Mouse (Mus musculus): ENCODE results near the gene Ddc.

The Ddc gene

DNA sequence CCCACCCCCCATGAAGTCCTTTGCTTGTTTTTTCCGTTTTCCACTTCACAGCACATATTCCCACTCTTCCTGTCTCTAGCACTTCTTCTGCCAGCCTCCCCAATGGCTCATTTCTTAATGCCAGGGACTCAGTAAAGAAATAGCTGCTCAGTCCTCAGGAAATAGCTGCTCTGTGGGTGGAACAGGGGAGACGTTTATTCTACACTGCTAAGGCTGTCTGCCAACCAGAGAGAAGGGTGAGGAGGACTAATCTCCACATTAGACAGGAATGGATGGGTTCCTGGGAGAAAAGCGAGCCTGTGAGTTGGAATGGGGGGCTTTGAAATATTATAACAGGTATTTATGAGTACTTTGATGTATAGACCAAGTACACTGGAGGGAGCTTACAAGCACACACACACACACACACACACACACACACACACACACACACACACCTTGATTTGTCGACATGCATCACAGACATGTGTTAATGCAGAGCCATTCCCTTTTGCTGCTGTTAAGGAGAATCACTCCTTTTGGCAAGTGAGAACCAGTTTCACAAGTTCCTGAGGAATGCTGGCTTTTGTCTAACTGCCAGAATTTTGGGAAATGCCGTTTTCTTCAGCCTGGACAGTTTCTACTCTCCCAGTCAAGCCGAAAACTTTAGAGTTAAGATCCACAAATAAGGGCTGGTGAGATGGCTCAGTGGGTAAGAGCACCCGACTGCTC lies 9.9 kb upstream of the Ddc start:
- no peak for DNase-seq (ENCODE audit: low spot score in 2 of 2)

DNA sequence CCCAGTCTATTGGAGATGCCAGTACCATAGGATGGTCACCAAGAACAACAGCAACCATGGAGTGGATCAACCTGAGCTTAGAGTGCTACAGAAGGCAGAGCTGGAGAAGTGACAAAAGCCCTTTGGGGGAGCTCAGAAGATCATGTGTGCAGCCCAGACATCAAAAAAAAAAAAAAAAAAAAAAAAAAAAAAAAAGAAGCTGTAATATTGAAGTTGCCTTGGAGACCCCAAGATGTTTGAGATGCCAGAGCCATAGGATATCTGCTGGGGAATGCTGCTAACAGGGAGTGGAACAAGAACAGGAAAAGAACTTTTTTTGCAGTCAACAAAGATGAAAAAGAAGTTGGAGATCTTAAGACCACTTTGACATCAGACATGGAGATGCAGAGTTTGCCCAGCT lies 7.6 kb upstream of the Ddc start:
- DNase-seq (ENCODE audit: low spot score in 2 of 2): no peak

DNA sequence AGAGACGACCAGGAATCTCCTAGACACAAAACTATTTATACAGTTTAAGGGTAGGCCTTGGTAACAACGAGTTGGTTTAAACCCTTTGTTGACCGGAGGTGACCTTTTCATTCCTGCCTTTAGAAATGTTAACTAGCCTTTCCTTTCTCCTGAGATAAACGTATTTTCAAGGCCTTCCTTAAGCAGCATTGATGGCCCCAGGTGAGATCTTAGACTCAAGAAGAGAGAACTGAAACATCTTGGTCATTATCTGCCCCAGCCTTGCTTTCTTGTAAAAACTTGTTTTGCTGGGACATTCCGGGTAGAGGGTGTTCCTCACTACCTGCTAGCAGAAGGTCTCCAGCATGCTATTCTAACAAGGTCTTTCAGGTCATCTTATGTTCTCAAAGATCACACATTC lies 7.1 kb upstream of the Ddc start:
- DNase-seq (ENCODE audit: low spot score in 2 of 2): no peak

DNA sequence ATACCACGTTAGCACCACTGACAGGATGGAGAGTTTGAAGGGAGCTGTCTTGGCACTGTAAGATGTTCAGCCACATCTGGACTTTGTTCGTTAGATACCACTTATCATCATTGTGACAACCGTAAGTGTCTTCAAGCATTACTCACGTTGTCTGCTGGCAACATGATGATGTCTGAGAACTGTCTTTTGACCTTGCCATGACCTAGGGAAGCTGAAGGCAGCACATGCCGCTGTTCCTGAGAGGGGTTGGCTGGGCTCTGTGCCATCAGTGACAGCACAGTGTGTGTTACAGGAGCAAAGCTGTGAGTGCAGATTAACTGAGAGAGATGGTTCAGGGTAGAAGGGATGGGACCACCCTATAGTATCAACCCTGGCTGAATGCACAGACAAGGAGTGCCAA lies 3.6 kb upstream of the Ddc start:
- DNase-seq (ENCODE audit: low spot score in 2 of 2): no peak

DNA sequence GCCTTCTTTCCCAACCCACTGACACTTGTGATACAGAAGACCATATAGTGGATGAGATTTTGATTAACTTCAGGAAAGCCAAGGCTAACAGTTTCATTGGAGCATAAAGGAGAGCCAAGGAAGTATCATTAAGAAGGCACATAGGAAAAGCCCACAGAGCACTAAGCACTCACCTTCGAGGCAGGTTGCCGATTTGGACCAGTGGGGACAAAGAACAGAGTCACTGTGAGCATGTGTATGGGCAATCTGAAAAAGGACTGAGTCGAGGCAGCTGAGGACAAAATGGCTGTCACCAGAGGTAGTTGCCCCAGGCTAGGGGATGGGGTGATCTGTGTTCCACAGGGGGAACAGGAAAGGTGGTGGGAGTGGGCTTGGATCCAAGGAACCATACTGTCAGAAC lies 552 bp upstream of the Ddc start:
- no peak for DNase-seq (ENCODE audit: low spot score in 2 of 2)

DNA sequence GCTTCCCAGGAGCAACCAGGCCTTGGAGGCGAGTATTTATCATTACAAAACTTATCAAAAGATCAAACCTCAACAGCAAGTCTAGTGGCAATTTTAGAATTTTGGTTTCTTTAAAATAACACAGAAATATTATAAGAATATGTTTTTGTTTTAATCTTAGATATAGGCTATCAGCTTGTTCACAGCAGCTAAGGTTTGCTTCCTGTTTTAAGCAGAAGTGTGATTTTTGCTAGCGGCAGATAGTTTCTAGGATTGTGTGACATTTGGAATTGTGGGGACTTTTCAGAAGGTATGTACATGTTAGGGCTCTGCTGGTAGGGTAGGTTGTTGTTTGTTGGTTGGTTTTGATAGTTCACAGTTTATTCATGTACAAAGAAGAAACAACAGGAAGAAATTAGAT lies 2.5 kb downstream of the Ddc start:
- DNase-seq (ENCODE audit: low spot score in 2 of 2): no peak

DNA sequence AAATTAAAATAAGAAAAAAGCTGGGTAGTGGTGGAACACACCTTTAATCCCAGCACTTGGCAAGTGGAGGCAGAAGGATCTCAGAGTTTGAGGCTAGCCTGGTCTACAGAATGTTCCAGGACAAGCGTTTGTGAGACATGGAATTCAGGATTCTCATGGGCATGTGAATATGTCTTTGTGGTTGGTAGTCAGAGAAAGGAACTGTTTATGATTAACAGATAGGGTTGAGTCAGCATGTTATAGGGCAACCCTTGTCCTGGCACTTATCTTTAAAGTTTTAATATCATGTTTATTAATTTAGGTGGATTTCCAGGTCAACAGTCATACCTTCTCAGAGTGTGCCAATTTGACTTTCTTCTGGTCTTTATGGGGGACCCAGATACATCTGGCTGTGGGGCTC lies 4.2 kb downstream of the Ddc start:
- DNase-seq (ENCODE audit: low spot score in 2 of 2): no peak

DNA sequence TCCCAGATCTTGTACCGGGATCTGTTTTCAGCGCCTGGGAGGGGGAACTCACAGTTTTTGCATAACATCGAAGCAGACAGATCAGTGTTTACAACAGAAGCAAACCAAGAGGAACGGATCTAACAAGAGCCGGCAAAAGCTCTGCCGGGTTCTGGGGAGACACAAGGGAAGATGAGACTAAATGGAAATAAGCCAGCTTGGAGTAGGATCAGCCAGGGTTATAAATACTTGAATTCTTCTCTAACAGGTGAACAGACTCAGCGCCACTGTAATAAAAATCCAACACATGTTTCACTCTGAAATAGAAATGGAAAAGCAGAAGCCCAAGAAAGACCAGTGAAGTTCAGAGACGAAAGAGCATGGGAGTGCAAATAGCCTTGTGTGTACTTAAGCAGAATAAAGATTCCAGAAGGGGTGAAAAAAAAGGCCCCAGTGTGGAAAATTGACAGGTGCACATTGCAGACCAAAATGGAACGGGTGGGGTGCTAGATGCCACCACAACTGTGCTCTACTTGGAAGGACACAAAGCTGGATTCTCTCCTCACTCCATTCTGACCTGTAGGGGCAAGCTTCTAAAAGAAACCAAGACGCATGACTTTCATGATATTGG lies 4.8 kb downstream of the Ddc start:
- DNase-seq (ENCODE audit: low spot score in 2 of 2): no peak

DNA sequence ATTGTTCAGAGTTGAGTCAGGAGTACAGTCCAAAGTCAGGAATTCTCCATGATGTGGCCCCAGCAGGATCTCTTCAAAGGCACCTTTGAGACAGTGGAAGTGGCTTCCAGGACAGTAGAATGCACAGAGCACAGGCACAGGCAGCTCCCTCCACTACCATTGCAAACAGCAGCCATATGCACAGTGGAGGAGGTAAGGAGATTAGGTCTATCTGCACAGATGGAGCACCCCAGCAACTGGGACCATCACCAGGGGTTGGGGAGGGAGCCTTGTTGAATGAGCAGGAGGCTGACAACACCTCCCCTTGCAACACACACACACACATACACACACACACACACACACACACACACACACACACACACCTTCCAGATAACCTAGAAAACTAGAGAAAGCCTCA lies 6.1 kb downstream of the Ddc start:
- DNase-seq (ENCODE audit: low spot score in 2 of 2): no peak

DNA sequence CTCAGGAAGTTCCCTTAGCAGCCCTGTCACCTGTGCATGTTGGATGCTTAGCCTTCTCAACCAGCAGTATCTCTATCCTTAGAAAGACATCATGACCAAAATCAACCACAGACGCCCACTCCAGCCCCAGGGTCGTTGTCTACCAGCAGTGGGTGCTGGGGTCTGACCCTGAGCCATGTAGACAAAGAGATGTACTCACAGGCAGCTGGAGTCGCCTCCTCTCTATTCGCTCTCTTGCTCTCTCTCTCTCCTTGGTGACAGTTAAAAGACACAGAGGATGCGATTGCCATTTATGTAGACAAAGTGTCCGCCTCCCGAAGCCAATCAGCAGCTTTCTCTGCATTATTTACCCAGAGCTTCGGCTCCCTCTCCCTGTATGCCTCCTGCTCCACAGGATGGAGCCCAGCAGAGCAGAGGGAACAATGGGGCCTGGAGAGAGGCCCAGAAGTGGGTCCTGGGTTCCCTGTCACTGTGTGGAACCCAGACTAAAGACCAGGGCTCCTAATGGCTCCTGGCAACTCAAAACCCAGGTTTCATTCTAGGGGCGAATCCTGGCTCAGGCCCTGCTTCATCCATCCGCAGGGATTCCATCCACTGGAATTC lies 7.7 kb downstream of the Ddc start:
- DNase-seq (ENCODE audit: low spot score in 2 of 2): no peak

DNA sequence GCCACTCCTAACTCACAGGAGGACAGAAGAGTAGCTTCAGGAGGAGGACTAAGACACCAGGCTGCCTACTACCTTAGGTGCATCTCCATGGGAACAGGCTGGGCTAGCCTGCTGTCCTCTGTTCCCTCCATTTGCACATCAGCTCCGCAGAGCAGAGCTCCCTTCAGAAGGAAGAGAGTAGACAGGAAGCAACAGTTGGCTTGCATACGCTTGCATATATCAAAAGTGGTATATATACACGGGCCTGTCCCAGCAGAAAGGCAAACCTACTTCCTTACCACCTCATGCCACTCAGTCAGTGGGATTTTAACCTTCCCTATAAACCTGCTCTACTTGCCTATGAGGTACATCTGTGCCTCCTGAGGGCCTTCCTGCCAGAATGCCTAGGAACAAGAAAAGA lies 9.2 kb downstream of the Ddc start:
- DNase-seq (ENCODE audit: low spot score in 2 of 2): no peak

DNA sequence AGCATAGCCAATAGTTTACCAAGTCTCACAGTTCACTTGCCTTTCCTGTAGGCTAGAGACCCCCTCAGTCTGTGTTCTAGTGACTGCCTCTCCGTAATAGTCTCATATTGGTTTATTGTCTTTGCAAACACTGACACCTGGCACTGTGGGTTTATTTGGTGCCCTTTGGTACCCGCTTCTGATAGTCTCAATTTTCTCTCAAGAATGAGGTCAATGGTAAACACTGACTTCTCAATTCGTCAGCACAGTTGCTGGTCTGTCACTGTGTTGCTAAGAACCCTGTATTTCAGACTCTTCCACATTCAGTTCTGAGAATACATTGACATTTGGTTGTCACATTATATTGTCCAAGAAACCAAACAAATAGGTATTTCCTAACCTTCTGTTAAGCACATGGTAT lies 9.9 kb downstream of the Ddc start:
- no peak for DNase-seq (ENCODE audit: low spot score in 2 of 2)

DNA sequence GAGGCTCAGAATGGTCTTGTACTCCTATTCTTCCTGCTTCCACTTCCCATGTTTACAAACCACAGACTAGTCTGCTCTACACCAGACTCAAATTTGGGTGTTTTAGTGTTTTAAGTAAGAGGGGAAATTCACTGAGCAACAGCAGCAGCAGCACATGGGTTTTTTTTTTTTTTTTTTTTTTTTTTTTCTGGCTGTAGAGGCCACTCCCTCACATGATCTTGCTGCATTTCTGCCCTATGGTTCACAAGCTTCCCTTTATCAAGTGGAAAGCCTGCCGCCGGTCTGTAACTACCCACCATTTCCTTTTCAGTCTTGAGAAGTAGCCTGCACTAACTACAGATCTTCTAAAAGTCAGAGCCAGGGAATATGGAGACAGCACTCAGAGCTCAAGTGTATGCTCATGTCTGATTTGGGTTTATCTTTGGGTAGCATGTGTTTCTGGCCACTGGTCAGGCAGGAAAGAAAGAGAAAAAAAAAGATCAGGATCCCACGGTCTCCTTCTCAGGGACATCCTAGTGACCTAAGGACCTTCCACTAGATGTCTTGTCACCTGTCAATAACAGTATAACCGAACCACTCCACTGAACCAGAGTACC lies 11.4 kb downstream of the Ddc start:
- DNase-seq (ENCODE audit: low spot score in 2 of 2): no peak

DNA sequence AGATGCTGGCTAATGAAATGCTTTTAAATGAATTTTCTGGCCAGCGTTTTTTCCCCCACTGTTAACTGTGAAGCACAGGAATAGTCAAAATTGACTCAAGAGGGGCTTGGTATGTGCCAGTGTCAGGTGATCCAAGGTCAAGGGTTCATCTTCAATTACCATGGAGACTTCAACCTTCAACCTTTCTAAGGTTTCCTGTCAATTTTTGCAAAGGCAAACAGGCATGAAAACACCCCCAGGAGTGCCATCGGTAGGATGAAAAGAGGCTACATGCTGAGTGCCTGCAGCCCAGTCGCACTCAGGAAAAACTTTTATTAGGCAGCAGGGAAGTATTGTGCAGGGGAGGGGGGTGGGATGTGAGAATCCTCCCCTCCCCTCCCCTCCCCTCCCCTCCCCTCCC lies 12.0 kb downstream of the Ddc start:
- DNase-seq (ENCODE audit: low spot score in 2 of 2): no peak

DNA sequence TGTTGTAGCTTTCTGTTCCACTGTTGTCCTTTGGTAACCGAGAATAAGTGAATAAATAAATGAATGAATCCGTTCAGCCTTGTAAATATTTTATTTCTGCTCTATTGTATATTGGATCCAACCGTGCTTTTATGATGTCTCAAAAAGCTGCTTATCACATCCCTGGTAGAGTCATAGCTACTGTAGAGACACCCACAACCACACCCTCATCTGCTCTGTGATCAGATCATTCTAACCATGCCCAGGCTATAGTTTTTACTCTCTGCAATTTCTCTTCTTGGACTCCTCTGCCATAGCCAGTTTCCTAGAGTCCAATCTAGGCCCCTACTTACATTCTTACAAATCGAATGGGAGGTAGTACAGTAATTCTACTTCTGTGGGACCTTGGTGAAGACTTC lies 12.7 kb downstream of the Ddc start:
- DNase-seq (ENCODE audit: low spot score in 2 of 2): no peak

DNA sequence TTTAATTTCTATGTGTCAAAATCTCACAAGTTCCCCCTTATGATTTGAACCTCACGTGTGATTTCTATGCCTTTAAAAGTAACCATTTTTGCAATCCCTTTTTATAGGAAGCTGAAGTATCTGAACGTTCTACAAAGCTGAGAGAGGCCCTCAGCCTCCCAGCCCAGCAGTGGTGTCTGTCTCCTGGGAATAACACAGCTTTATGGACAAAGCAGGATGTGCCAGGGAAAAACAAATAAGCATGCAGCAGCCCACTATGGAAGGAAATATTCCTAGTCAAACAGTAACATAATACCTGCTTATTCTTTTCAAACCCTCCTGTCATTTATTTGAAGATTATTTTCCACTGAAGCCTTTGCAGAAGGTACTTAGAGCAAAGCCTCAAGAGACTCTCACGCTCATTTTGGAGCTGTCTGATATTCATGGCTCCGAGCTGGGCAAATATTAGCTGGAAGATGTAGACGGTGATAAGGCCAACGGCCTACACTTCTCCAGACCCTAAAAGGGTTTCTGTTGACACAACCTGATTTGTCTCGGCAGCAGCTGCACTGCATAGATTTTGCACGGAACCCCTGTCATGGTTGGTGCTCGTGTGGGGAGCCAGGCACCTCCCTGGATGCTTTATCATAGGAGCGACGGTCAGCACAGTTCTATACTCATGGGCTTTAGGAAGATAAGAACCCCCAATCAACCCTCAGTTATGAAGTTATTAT lies 13.3 kb downstream of the Ddc start:
- no peak for DNase-seq (ENCODE audit: low spot score in 2 of 2)

DNA sequence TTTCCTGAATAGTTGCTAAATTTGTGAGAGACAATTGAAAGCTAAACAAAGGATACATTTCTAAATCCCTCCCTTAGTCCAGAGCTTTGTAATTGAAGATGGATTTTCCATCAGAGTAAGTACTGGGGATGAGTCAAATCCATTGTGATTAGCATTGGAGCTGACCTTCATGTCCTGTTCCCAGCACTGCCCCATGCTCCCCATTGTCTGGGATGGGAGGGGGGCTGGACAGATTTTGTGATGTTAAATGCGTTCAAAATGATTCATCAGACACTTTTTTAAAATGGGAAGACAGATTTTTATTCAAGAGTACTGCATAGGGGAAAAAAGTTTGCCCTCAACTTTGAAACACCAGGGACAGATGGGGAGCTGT lies 16.2 kb downstream of the Ddc start:
- no peak for DNase-seq (ENCODE audit: low spot score in 2 of 2)

DNA sequence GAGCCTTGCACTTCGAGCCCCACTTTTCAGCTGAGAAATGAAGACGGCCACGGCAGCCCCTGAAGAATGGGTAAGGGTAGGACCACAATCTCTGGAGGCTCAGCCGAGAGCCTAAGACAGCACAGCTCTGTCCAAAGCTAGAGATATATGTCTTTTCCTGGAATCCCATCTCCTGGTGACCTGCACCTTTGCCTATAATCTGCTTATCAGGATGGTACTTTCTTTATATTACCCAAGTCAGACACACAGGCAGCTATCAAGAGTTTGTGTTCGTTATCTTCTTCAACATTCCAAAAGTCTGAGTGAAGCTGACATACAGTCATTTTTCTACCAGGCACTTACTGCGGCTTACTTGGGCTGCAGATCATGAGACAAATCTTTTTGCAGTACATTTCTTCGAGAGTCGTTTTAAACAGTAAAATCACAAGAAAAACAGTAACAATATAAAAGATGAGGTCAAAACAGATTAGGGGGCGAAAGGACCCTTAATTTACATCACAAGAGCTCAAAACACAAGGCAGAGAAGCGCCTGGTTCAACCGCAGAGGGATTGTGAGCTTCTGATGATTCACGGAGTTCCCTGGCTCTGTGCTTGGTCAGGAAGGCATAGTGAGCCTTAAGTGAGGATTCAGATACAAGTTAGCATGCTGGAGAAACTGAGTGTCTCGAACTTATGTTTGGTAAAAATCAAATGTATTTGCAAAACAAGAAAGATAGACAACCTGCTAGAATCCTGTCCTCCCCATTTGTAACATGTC lies 16.7 kb downstream of the Ddc start:
- DNase-seq (ENCODE audit: low spot score in 2 of 2): no peak

DNA sequence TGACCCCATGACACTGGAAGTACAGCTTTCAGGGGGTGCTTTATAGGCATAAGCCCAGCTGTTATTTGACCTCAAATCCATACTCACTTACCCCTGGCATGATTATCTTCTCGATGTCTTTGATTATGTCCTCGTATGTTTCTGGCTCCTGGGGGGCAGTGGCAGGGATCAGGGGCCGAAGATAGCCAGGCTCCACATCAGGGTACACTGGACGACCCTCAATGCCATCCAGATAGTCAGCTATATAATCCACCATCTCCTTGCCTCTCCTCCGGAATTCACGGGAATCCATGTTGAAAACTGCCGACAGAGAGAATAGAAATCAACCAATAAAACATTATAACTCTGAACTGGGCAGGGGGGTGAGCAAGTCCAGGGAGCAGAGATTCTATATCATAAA lies 17.6 kb downstream of the Ddc start:
- no peak for DNase-seq (ENCODE audit: low spot score in 2 of 2)

DNA sequence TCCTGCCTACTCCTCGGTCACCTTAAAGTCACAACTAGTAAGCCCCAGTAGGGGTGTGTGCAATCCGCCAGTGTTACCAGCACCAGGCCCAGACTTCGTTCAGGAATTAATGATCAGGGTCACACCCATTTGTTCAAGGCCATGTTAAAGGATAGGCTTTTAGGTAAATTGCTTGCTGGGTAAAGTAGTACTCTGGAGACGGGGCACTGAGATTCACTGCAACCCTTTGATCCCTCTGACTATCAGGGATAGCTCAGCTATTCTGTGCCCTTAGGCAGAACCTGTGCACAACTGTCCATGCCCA lies 18.3 kb downstream of the Ddc start:
- no peak for DNase-seq (ENCODE audit: low spot score in 2 of 2)

DNA sequence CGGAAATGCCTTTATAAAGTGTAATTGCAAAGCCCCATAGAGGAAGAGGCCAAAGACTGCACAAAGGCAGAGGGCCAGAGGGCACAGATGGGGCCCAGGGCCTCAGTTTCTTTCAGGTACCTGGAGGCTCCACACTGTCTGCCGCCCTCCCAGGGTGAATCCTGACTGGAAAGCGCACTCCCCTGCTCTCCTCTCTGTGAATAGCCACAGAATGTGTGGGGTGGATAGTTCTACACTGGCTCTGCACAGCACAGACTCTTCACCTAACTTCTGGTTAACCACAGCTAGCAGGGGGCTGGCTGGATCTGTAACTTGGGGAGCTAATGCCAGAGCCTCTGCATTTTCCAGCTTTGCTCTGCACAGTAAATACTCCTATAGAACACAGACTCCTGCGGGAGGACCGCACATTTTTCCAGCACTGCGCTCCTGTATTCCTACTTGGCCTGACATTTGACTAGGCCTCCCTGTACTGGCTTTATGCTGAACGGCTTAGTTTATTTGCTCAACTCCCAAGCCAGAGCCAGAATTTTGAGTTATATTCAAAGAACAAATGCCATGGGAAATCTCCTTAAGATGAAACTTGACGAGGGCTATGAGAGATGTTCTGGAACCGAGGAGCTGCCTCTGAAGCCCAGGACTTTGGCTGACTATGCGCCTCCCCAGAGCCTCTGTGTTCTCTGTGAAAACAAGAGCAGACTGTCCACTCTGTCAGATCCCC lies 18.8 kb downstream of the Ddc start:
- DNase-seq (ENCODE audit: low spot score in 2 of 2): no peak
